Mouse (Mus musculus): ENCODE measurements around the gene Srrm3.
A peak's percentile ranks its signal among the peaks of the same experiment; 100 is the strongest.

The Srrm3 gene

GRCm38 (mm10) chr5:135824517-135824916 lies 17.8 kb downstream of the Srrm3 start:
- DNase-seq: no peak

GRCm38 (mm10) chr5:135826225-135826624 lies 19.5 kb downstream of the Srrm3 start:
- DNase-seq: no peak

- no peak for DNase-seq
Measured at GRCm38 (mm10) chr5:135829381-135829780, 22.7 kb downstream of the Srrm3 start.

- no peak for DNase-seq
Measured at GRCm38 (mm10) chr5:135832729-135833128, 26.0 kb downstream of the Srrm3 start.

- peak; percentile 66 for DNase-seq
Measured at GRCm38 (mm10) chr5:135834769-135835491, 28.2 kb downstream of the Srrm3 start.

GRCm38 (mm10) chr5:135835492-135835858 lies 28.8 kb downstream of the Srrm3 start:
- DNase-seq: no peak

- DNase-seq: no peak
Measured at GRCm38 (mm10) chr5:135835981-135836380, 29.3 kb downstream of the Srrm3 start.

GRCm38 (mm10) chr5:135841651-135842050 lies 35.0 kb downstream of the Srrm3 start:
- no peak for DNase-seq

- DNase-seq: no peak
Measured at GRCm38 (mm10) chr5:135843418-135843817, 36.7 kb downstream of the Srrm3 start.

- no peak for DNase-seq
Measured at GRCm38 (mm10) chr5:135845676-135846320, 39.1 kb downstream of the Srrm3 start.

- DNase-seq: no peak
Measured at GRCm38 (mm10) chr5:135847460-135847859, 40.8 kb downstream of the Srrm3 start.

GRCm38 (mm10) chr5:135847881-135848280 lies 41.2 kb downstream of the Srrm3 start:
- no peak for DNase-seq

GRCm38 (mm10) chr5:135851024-135851423 lies 44.3 kb downstream of the Srrm3 start:
- DNase-seq: no peak

GRCm38 (mm10) chr5:135851481-135851880 lies 44.8 kb downstream of the Srrm3 start:
- no peak for DNase-seq

- DNase-seq: no peak
Measured at GRCm38 (mm10) chr5:135852421-135852820, 45.7 kb downstream of the Srrm3 start.

GRCm38 (mm10) chr5:135853731-135854130 lies 47.0 kb downstream of the Srrm3 start:
- DNase-seq: no peak

GRCm38 (mm10) chr5:135855156-135855555 lies 48.5 kb downstream of the Srrm3 start:
- peak; percentile 75 for DNase-seq

- no peak for DNase-seq
Measured at GRCm38 (mm10) chr5:135866662-135867061, 60.0 kb downstream of the Srrm3 start.

GRCm38 (mm10) chr5:135867637-135868593 lies 61.2 kb downstream of the Srrm3 start:
- peak; percentile 42 for DNase-seq

GRCm38 (mm10) chr5:135868653-135869052 lies 62.0 kb downstream of the Srrm3 start:
- no peak for DNase-seq

- no peak for DNase-seq
Measured at GRCm38 (mm10) chr5:135869661-135870423, 63.2 kb downstream of the Srrm3 start.

GRCm38 (mm10) chr5:135870505-135870904 lies 63.8 kb downstream of the Srrm3 start:
- DNase-seq: no peak

GRCm38 (mm10) chr5:135872996-135873395 lies 66.3 kb downstream of the Srrm3 start:
- no peak for DNase-seq
